Mouse (Mus musculus) heart, postnatal 14 days (tissue): ENCODE data around the gene Pigl. TPM values are rescaled to one million over a fixed set of nuclear protein-coding genes. Genes with fewer than 3 reads are reported as not detected.

ENCODE experiments used
- DNase-seq, 2 experiments: peaks; one replicate each; pipeline ENCODE4 v3.0.0; 2021 to 2022
- intact Hi-C: fragments of 180-260 bp; cut with DNase I; formaldehyde crosslinking; loops from one replicate; pipeline ENCODE4 v1.15.1; 2025
- total RNA-seq, 2 experiments: library from RNA; stranded (reverse); gene quantifications; 2 replicates each; pipeline ENCODE4 v1.2.3; 2021

The Pigl gene
- total RNA-seq, 2 experiments from 2014 or later, result 3.8 to 4.3 TPM

DNA sequence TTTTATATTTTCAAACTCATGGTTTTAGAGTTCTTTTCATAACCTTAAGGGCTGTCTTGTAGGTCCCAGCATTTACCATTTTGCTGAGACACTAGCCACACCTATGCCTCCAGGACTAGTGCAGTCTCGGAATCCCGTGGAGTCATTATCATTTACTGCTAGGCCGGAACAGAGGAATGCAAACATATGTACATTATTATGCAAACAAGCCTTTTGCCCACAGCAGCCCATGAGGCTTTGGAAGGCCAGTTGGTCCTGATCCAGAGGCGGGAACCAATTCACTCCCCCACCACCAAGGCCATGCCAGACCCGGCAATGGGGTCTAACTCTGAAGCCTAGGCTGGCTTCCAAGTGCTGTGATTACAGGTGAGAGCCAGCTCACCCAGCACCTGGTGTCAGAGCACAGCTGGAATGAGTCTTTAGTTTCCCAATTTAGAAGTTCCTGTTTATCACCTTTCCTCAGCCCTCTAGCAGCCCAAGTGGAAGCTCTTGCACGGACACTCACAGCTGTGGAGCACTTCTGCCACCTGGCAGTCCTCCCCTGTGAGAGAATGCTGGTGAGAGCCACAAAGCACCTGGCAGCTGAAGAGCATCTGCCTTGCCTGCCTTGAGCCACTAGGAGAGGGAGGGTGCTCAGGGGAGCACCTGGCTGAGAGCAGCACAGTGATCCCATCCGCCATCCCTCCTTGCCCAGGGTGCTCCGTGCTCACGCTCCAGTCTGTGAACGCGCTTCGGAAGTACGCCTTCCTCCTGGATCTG is 53.4 kb downstream of the Pigl start:
- DNase-seq, result no peak
- intact Hi-C loops, result no loop called here

DNA sequence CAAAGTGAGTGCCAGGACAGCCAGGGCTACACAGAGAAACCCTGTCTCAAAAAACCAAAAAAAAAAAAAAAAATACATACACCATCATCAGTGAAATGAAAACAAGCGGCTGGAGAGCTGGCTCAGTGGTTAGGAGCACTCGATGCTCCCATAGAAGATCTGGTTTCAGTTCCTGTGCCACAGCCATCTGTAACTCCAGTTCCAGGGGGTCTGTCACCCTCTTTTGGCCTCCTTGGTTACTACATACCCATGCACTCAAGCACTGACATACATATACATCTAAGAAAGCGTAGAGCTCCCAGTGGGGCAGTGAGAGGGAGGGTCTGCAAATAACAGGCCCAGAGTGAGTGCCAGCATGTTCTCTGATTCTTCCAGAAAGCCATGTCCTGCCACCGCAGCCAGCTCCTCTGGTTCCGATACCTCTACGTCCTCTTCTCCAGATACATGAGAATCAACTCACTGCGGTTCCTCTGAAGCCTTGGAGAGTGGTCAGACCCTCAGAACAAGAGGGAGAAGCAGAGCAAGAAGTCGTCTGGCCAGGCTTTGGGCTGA is 54.3 kb downstream of the Pigl start:
- intact Hi-C loops, result no loop called here
- DNase-seq, result no peak

DNA sequence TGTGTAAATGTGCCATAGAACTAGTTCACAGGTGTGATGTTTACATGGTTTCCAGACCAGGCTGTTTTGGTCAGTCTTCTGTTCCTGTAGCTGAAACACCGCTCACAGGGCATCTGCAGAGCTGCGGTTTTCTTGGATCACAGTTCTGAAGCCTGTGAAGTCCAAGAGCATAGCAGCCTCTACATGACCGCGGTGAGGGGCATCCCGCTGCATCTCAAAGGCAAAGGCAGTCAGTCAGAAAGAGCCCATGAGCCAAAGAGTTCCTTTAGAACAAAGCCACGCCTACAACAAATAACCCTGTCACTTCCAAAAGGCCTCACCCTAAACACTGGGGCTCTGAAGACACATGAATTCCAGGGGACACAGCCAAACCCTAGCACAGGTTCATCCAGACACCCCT is 55.1 kb downstream of the Pigl start:
- intact Hi-C loops, result no loop called here
- no peak for DNase-seq

GRCm38 (mm10) chr11:62518991-62519390 is 60.7 kb downstream of the Pigl start:
- DNase-seq, result no peak
- intact Hi-C loops, result no loop called here

DNA sequence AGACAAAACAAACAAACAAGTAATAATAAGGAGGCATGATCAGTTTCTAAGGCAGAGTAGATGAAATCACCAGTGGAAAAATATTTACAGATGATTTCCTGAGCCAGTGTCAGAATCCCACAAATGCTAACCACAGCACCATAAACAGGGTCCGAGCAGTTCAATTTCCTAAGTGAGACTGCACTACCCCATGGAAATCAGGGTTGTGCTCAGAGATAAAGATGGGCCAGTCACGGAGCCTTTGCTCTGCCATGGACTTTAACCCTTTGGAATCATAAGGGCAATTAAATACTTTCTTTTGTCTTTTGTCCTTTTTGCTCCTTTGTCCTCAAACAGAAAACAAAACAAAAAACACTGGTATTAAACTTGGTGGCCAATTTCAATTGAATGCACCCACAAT is 64.0 kb downstream of the Pigl start:
- DNase-seq, result no peak

GRCm38 (mm10) chr11:62537089-62537488 is 78.8 kb downstream of the Pigl start:
- DNase-seq, result no peak
- intact Hi-C loops, result no loop called here

More for the DNA sequence above, 64.0 kb downstream of the Pigl start:
- intact Hi-C loops, result no loop called here

GRCm38 (mm10) chr11:62537590-62537989 is 79.3 kb downstream of the Pigl start:
- intact Hi-C loops, result no loop called here
- no peak for DNase-seq

DNA sequence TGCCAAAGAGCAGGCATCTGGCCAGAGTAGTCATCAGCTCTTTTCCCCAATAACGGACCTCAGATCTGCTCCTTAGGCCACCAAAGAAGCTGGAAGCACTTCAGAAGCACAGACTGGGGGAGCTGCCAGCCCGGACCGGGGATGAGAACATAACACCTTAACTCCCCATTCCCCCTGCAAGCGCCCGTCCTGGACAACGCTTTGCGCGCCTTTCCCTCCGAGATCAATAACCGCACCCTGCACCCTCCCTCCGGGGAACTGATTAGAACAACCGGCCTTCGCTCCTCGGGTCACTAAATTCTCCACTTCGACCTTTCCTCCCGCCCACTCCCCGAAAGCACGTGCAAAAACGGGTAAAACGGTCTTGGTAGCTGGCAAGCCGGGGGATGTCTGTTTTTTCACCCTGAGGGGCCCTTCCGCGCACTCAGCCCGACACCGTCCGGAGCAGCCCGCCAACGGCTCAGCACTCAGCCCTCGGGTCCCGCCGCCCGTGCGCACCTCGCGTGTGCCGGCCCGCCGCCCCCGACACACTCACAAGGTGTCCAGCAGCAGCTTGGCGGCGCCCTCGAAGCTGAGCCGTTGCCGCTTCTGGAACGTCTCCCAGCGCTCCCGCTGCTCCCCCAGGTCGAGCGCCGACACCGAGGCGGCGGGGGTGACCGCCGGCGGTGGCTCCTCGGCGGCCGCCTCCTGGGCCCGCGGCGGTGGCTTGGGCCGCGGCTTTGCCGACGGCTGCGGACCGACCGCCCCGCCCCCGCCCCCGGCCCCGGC is 80.2 kb downstream of the Pigl start:
- intact Hi-C loops, result no loop called here
- DNase-seq, result peak; percentile 66 to 67

GRCm38 (mm10) chr11:62539089-62539890 is 81.0 kb downstream of the Pigl start, which contains the start of gene Cenpv:
TSS of gene Cenpv (minus strand) at chr11:62539261.
- intact Hi-C loops, result no loop called here

DNA sequence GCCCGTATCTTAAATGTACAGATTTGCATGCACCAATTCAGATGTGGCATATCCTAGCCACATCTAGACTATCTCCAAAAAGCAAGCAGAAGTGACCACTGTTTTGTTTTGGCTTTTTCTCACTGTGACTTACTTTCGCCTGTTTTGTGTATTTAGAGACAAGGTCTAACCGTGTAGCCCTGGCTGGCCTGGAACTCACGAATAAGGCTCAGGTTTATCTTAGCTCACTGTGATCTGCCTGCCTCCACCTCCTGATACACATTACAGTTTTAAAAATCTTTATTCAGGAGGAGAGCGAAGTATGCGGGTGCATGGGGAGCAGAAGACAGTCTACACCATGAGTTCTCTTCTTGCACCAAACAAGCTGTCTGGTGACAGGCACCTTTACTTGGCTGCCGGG is 81.9 kb downstream of the Pigl start:
- no peak for DNase-seq
- intact Hi-C loops, result no loop called here

More at GRCm38 (mm10) chr11:62539089-62539890, 81.0 kb downstream of the Pigl start, which contains the start of gene Cenpv:
- DNase-seq, result peak; percentile 81

- intact Hi-C loops, result no loop called here
- no peak for DNase-seq
Measured at GRCm38 (mm10) chr11:62540969-62541368, 82.7 kb downstream of the Pigl start.

DNA sequence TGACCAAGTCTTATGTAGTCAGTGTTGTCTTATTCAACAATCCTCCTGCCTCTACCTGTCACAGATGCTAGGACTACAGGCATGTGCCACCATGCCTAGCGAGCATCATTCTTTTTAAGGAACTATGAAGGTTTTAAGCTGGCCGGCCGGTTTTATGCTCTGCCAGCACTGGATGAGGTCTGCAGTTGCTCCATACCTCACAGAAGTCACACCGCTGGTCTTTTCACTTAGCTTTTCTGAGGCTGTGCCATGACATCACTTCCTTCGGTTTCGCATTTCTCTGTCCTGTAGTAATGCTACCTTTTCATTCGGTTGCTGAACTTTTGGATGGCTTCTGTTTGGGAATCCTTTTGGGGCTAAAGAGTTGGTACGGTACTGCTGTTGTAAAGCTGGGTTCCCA is 83.3 kb downstream of the Pigl start:
- DNase-seq, result no peak
- intact Hi-C loops, result no loop called here

GRCm38 (mm10) chr11:62543991-62544390 is 85.7 kb downstream of the Pigl start:
- intact Hi-C loops, result no loop called here
- DNase-seq, result no peak

- intact Hi-C loops, result loop anchor here (2.0 to 5.0 kb wide), 2 partner anchors 53 to 92 kb away; partner anchors contain the start of genes Ncor1 and Pigl
- peak; percentile 74 to 81 for DNase-seq
Measured at GRCm38 (mm10) chr11:62549782-62550181, 91.5 kb downstream of the Pigl start.

GRCm38 (mm10) chr11:62550227-62550685 is 92.0 kb downstream of the Pigl start:
- peak; percentile 47 to 63 for DNase-seq
- intact Hi-C loops, result loop anchor here (2.0 to 5.0 kb wide), 2 partner anchors 53 to 93 kb away; partner anchors contain the start of genes Ncor1 and Pigl

- intact Hi-C loops, result loop anchor here (2.0 to 5.0 kb wide), 2 partner anchors 52 to 93 kb away; partner anchors contain the start of genes Ncor1 and Pigl
- DNase-seq, result peak; percentile 99
Measured at GRCm38 (mm10) chr11:62550727-62551225, 92.5 kb downstream of the Pigl start, which contains the start of gene Ubb. TSS of gene Ubb (plus strand) at chr11:62551171.

DNA sequence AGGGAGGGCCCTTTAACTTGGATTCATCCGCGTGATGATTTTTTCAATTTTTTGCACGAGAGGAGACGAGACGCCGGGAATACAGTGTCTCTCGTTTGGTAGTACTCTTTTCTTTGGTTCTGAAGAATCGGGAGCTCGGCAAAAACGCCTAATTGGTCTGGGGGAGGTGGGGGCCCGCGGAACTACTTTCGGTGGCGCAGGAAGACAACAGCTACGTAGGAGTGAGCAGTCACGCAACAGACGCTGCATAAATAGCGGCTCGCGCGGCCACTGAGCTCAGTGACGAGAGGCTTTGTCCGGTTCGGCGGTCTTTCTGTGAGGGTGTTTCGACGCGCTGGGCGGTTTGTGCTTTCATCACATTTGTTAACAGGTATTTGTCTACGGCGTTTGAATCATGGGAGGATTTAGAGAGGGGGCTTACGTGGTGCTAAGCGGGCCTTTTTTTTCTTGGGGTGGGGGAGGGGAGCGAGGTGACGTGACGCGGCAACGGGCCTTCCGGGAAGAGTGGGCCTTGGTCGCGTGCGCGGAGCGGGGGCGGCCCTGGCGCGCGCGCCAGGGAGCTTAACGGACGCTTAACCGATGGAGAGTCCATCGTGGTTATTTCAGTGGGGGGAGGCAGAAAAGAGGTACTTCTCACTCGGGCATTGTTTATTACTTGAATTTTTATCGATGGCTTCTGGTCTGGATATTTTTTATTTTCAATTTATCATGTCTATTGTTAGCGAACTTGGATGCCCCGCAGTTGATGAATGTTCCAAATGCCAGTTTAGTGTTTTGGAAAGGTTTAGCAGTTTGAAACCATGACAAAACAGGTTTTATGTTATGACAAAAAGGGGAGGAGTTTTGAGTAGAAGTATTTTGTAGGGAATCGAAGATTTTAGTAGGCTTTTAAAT is 93.2 kb downstream of the Pigl start:
- DNase-seq, result peak; percentile 92
- intact Hi-C loops, result loop anchor here (2.0 to 5.0 kb wide), 2 partner anchors 51 to 94 kb away; partner anchors contain the start of genes Ncor1 and Pigl

DNA sequence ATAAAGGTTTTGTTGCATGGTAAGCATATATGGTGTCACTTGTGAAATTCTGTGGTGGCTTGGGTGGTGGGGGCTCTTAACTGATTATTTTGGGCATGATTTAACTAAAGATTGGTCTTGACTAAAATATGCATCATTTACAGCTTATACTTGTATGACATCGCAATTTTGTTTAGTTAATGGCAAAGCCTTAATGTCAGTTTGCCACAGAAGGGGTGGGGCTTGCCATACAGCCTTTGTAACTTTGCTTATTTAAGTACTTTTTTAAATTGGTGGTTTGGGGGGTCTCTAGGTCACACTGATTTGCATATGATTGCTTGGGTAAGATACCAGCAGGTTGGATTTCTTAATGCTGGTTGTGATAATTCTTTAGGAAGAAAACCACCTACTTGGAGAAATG is 94.9 kb downstream of the Pigl start:
- intact Hi-C loops, result loop anchor here (5.0 kb wide), 1 partner anchor 96 kb away; the partner anchor contains the start of genes Ncor1 and Pigl
- no peak for DNase-seq
